Comparison of ENCODE assay signal across 20 mouse cellular contexts in the genomic region with DNA sequence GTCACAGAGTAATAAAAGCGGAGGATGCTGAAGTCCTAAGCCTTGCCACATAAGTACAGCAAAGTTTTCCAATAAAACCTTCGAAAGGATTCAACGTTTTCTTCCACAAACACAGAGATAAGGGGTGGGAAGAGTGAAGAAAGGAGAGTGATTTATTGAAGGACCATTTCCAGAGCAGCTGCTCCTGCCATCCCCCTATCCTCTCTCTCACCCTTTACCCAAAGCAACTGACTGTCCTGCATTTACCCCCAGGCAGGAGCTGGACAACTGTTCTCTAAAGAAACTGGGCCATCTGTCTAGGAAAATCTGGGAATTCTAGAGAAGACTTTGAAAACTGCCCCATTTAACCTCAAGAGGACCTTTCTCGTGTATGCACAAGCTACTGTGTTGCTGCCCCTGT.
DNase-seq lines count a peak whose midpoint lies in the region; ATAC-seq and TF ChIP-seq lines count a peak whose summit lies in the region.
"Had no signal": no experiment of that assay in that cellular context is flagged by ENCODE, and none has a peak within 500 bp of the region (broad histone marks: within the 10 kb centered on the region; RNA-seq: fewer than 3 reads in every experiment).

No protein-coding gene starts in this region.

- H3K4me1 ChIP-seq in neural tube, embryonic 11.5 days (ENCODE audit: control insufficient read depth, insufficient read depth, low read length), result no peaks in the 10 kb centered on the region
- no peaks in the 10 kb centered on the region for H3K4me1 ChIP-seq in forebrain, embryonic 10.5 days
- H3K4me1 ChIP-seq: embryonic facial prominence, embryonic 12.5 days; forebrain, embryonic 12.5 days; heart, embryonic 12.5 days; hindbrain, embryonic 10.5 days; intestine, embryonic 15.5 days had no signal

- H3ac ChIP-seq in myocyte (ENCODE audit: control insufficient read depth, insufficient read length), result no peak overlapping the region

- H3K4me2 ChIP-seq in neural tube, embryonic 11.5 days (ENCODE audit: low read depth), result no peak overlapping the region
- peak overlapping the region; percentile 8 for H3K4me2 ChIP-seq in myocyte (ENCODE audit: low read depth)
- H3K4me2 ChIP-seq: embryonic facial prominence, embryonic 12.5 days; forebrain, embryonic 12.5 days; heart, embryonic 12.5 days; hindbrain, embryonic 14.5 days; intestine, embryonic 15.5 days had no signal

- H3K27me3 ChIP-seq in neural tube, embryonic 11.5 days (ENCODE audit: control insufficient read depth, insufficient read depth, low read length), result no peaks in the 10 kb centered on the region
- no peaks in the 10 kb centered on the region for H3K27me3 ChIP-seq in myocyte (ENCODE audit: control insufficient read depth, insufficient read depth, insufficient read length)
- no peaks in the 10 kb centered on the region for H3K27me3 ChIP-seq in forebrain, embryonic 10.5 days (ENCODE audit: poor library complexity, severe bottlenecking)
- H3K27me3 ChIP-seq: embryonic facial prominence, embryonic 12.5 days; forebrain, embryonic 12.5 days; heart, embryonic 12.5 days; intestine, embryonic 15.5 days had no signal

- no peak overlapping the region for H3K9ac ChIP-seq in neural tube, embryonic 11.5 days (ENCODE audit: low read length)
- H3K9ac ChIP-seq: embryonic facial prominence, embryonic 12.5 days; forebrain, embryonic 12.5 days; heart, embryonic 12.5 days; hindbrain, embryonic 14.5 days; intestine, embryonic 15.5 days had no signal

- H3K79me2 ChIP-seq in myocyte (ENCODE audit: control insufficient read depth, insufficient read depth), result no peaks in the 10 kb centered on the region

- no peak for ATAC-seq in neural tube, embryonic 11.5 days (ENCODE audit: insufficient read depth, low FRiP score, low TSS enrichment)
- ATAC-seq: forebrain, embryonic 16.5 days; intestine, embryonic 15.5 days had no signal

- no peak overlapping the region for H3K27ac ChIP-seq in neural tube, embryonic 11.5 days (ENCODE audit: low read depth, low read length)
- no peak overlapping the region for H3K27ac ChIP-seq in forebrain, embryonic 10.5 days
- H3K27ac ChIP-seq: embryonic facial prominence, embryonic 12.5 days; forebrain, embryonic 12.5 days; hindbrain, embryonic 10.5 days; hindbrain, embryonic 14.5 days; intestine, embryonic 15.5 days had no signal

- no peak for TF ChIP-seq POLR2A in myocyte (IDR thresholded peaks at IDR 0.05; ENCODE audit: insufficient read length, low read depth)

- H3K36me3 ChIP-seq in neural tube, embryonic 11.5 days (ENCODE audit: control insufficient read depth, insufficient read depth, low read length), result no peaks in the 10 kb centered on the region
- H3K36me3 ChIP-seq in myocyte (ENCODE audit: control insufficient read depth, insufficient read depth), result no peaks in the 10 kb centered on the region
- no peaks in the 10 kb centered on the region for H3K36me3 ChIP-seq in forebrain, embryonic 10.5 days (replicated peaks)
- H3K36me3 ChIP-seq: embryonic facial prominence, embryonic 12.5 days; forebrain, embryonic 12.5 days; heart, embryonic 12.5 days; hindbrain, embryonic 10.5 days; intestine, embryonic 15.5 days had no signal

- peak; percentile 19 for DNase-seq in neural tube, embryonic 11.5 days (ENCODE audit: low spot score)
- DNase-seq in neural tube, embryonic 10.5 days (ENCODE audit: extremely low spot score, low spot score), result no peak
- peak; percentile 7 for DNase-seq in brain, adult 2 months (ENCODE audit: low read depth, low spot score)
- peak; percentile 9 for DNase-seq in embryo, embryonic 11 days
- DNase-seq in forebrain, embryonic 10.5 days (ENCODE audit: extremely low spot score, low spot score), result no peak
- DNase-seq in right cerebral cortex, adult 18-20 months, result no peak
- DNase-seq: adrenal gland, adult 2 months; adrenal gland, postnatal 25 days; cerebellum, adult 11-12 months; cerebellum, postnatal 14 days; gastrocnemius, postnatal 10 days; heart, adult 18-20 months had no signal

- H3K4me3 ChIP-seq in neural tube, embryonic 11.5 days (ENCODE audit: low read depth, low read length), result no peak overlapping the region
- no peak overlapping the region for H3K4me3 ChIP-seq in myocyte
- no peak overlapping the region for H3K4me3 ChIP-seq in forebrain, embryonic 10.5 days
- H3K4me3 ChIP-seq: embryonic facial prominence, embryonic 12.5 days; forebrain, embryonic 12.5 days; heart, embryonic 12.5 days; hindbrain, embryonic 10.5 days; intestine, embryonic 15.5 days had no signal

- no peaks in the 10 kb centered on the region for H3K9me3 ChIP-seq in neural tube, embryonic 11.5 days (ENCODE audit: control insufficient read depth, low read length)
- H3K9me3 ChIP-seq in forebrain, embryonic 10.5 days, result no peaks in the 10 kb centered on the region
- H3K9me3 ChIP-seq: embryonic facial prominence, embryonic 12.5 days; forebrain, embryonic 12.5 days; heart, embryonic 12.5 days; hindbrain, embryonic 10.5 days; intestine, embryonic 15.5 days had no signal

- 36% methylated on average over 4 of the region's 4 CpGs for WGBS in neural tube, embryonic 11.5 days
- 75% methylated on average over 4 of the region's 4 CpGs for WGBS in forebrain, embryonic 10.5 days

TF ChIP-seq in myocyte, 11 proteins besides CTCF, POLR2A, EP300 and RAD21:
- peak in 1 of 3 experiments; percentile 36 for TF ChIP-seq MYOG (IDR thresholded peaks at IDR 0.05; ENCODE audit: control insufficient read depth in 1 of 3, insufficient read depth in 1 of 3, insufficient read length in 2 of 3, low read depth in 2 of 3)
- peak; percentile 69 for TF ChIP-seq TCF12 (IDR thresholded peaks at IDR 0.05; ENCODE audit: insufficient read depth, poor library complexity, severe bottlenecking)
- TF ChIP-seq SRF (IDR thresholded peaks at IDR 0.05; ENCODE audit: control insufficient read depth, insufficient read length, low read depth), result no peak
- TF ChIP-seq MYOD1 (IDR thresholded peaks at IDR 0.05; ENCODE audit: control insufficient read depth in 1 of 3, insufficient read length in 2 of 3, low read depth in 2 of 3), result peak; percentile 37 to 85 (median 84)

Comparison
In these comparisons a context has a peak if more than half of its experiments do, and no peak if none do; other contexts are left out.
1. DNase-seq: peak in neural tube, embryonic 11.5 days (single experiment), brain, adult 2 months (single experiment) and embryo, embryonic 11 days (single experiment); none in neural tube, embryonic 10.5 days (single experiment), forebrain, embryonic 10.5 days (single experiment) and right cerebral cortex, adult 18-20 months (single experiment).